Mouse (Mus musculus): ENCODE data around the gene Map10.

Gene Map10

GRCm38 (mm10) chr8:125671371-125671770 lies 1.8 kb downstream of the Map10 start:
- no peak for DNase-seq

GRCm38 (mm10) chr8:125675796-125676195 lies 6.2 kb downstream of the Map10 start:
- DNase-seq, result no peak

DNA sequence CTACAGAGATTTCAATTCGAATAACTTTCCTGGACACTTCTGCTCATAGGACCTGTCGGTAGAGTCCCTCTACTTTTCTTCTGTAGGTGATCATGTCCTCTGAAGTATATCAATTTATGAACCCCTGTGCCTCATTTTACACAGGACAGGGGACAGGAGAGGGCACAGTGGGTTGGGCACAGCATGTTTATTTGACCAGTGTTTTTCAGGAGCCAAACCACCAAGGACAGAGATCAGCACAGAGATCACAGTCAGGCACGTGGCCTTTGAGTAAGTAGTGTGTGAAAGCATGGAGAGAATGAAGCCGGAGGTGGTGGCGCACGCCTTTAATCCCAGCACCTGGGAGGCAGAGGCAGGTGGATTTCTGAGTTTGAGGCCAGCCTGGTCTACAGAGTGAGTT lies 7.9 kb downstream of the Map10 start:
- DNase-seq, result no peak

GRCm38 (mm10) chr8:125678854-125679648 lies 9.4 kb downstream of the Map10 start:
- DNase-seq, result no peak

DNA sequence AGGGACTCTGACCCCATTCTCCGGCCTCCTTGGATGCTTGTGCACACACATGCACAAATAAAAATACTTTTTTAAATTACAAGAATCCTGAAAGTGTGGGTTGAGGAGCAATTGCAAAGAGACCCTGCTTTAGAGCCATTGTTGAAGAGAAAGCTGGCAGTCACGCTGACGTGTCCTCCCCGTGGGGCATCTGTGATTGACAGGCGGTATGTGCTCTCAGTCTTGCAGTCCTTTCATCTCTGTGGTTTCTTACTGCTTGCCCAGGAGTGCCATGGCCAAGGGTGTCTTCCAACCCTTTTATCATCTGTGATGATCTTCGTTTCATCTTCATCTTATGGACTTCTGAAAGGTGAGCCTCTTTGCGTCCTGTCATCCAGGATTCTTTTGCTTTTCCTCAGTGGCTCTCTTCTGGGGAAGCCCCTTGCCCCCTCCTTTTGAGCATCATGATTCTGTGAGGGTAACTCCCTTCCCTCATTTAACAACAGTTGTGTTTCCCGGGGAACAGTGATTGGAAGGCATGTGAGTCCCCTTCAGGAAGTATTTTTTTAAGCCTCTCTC lies 11.3 kb downstream of the Map10 start:
- no peak for DNase-seq

GRCm38 (mm10) chr8:125685216-125685760 lies 15.7 kb downstream of the Map10 start:
- no peak for DNase-seq

DNA sequence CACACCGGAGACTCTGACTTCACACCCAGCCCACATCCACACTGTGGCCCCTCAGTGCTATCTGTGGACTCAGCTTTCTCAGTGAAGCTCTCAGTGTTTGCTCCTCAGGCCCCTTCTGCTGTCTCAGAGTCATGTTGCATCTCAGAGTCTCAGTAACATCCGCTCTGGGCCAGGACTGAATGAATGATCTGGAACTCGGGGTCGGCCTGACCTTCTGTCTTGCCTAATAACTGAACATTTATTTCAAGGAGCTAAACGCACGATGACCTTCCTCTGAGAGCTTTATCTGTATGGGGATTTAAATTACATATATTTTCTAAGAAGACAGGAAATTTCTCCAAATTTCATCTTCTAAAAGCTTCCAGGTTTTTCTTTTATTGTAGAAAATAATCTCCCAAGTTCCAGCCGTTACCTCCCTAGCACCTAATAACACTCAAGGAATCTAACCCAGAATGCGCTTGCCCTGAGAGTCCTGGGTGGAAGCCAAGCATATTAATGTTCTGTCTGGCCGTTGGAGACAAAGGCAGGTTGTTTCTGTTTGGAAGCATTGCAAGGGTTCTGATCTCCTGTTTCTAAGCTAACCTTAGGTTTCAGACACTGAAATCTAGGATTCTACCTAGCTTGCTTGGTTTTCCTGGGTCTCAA lies 16.7 kb downstream of the Map10 start:
- no peak for DNase-seq

- no peak for DNase-seq
These were observed 20.7 kb downstream of the Map10 start for GRCm38 (mm10) chr8:125690166-125690915.

DNA sequence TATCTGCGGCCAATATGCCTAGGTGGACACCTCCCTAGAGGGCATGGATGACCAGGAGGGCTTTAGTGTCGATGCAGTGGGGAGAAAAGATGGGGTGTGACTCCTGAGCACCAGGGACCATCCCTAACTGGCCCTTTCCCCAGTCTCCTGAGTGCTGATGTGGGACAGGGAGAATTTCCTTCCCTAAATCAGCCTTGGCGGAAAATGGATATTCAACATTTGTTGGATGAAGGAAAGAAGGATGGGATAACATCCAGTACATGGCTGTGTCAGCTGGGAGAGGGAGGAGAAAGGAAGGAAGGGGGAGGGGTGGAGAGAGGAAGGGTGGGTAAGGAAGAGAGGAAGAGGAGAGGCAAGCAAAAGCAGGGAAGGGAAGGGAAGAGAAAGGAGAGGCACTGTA lies 21.3 kb downstream of the Map10 start:
- no peak for DNase-seq

GRCm38 (mm10) chr8:125692447-125692846 lies 22.8 kb downstream of the Map10 start:
- DNase-seq, result no peak

- no peak for DNase-seq
These were observed 23.6 kb downstream of the Map10 start for GRCm38 (mm10) chr8:125693197-125693596.

GRCm38 (mm10) chr8:125695951-125696350 lies 26.3 kb downstream of the Map10 start:
- no peak for DNase-seq

DNA sequence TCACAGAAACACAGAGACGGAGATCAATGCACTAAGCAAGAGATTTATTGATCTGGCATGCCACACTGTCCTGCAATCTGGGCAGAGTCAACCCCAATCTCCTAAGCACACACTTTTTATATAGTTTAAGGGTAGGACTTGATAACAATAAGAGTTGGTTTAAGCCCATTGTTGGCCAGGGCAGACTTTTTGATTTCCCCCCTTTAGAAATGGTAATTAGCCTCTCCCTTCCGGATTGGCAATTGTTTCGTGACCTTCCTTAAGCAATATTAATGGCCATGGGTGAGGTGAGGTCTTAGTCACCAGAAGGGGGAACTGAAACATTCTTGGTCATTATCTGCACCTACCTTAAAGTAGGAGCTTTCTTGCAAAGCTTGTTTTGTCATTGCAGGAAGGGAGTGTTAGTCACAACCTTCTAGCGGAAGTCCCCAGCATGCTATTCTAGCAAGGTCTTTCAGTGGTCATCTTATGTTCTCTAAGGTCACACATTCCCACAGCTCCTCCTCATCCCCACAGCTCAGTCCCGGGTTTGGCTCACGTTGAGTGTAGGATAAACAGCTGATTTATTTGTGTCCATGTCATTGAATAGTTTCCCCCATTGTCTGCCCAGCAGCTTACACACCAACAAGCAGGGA lies 29.9 kb downstream of the Map10 start:
- DNase-seq, result no peak

GRCm38 (mm10) chr8:125700407-125700806 lies 30.8 kb downstream of the Map10 start:
- no peak for DNase-seq

DNA sequence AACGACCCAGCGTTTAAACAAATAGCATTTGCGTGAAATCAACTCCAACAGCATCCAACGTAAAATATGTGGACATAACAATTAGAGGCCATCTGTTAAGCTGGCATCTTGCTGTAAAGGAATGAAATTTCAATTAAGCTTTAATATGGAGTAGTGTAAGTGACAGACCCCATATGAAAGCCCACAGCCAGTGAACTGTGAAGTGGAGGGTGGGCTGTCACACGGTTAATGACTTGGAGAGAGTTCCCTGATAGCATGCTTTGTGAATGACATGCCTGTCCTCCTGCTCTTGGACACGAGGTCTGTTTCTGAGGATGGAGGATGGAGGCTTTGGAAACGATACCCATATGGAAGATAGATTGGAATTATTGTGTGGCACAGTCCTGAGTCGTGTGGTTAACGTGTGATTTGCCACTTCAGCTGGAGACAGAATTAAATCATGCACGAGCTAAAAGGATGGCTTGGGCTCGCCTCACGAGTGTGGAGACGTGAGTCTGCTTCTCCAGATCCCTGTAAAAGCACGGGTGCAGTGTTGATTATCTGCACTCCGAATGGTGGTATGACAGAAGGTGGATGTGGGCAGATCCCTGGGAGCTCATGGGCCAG lies 33.4 kb downstream of the Map10 start:
- no peak for DNase-seq

- DNase-seq, result no peak
These were observed 34.8 kb downstream of the Map10 start for GRCm38 (mm10) chr8:125704434-125704833.

- no peak for DNase-seq
These were observed 36.2 kb downstream of the Map10 start for GRCm38 (mm10) chr8:125705816-125706215.

DNA sequence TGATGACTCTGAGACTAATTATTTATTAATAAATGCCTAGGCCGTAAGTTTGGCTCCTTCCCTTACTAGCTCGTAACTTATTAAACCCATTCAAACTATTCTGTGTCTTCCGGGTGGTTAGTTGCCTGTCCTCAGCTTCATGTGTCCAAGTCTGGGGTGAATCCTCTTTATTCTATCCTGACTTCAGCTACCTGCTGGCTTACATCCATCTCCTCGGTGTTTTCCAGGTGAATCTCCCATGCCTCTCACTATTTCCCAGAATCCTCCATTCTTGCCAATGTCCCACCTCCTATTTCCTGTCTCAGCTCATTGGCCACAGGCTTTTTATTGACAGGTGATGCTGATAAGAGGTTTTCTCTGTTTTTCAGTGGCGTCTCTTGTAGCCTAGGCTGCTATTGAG lies 39.6 kb downstream of the Map10 start:
- DNase-seq, result no peak

- DNase-seq, result no peak
These were observed 41.9 kb downstream of the Map10 start for GRCm38 (mm10) chr8:125711514-125711913.

DNA sequence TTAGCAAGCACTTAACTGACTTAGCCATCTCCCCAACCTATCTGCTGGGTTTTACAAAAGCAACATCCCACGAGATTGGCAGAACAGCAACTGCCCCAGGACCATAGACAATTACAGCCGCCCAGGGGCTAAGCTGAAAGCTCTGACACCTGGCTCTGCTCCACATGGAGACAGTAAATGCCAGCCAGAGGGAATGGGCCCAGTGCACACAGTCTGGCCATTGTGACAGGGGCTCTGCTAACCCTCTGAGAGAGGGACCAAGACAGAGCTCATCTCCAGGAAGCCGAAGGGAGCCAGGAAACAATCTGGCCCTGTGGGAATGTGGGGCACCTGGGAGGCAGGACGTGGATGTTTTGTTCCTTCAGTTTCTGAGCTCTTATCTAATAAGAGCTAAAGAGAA lies 46.6 kb downstream of the Map10 start:
- DNase-seq, result no peak

GRCm38 (mm10) chr8:125716613-125717012 lies 47.0 kb downstream of the Map10 start:
- DNase-seq, result no peak

- DNase-seq, result no peak
These were observed 49.3 kb downstream of the Map10 start for GRCm38 (mm10) chr8:125718914-125719313.
